Mouse (Mus musculus): ENCODE results near the gene Ndufv3. TPM values are rescaled to one million over a fixed set of nuclear protein-coding genes. Genes with fewer than 3 reads are reported as not detected.

The Ndufv3 gene
- polyA plus RNA-seq, 1 experiment from 2014 or later, result 257 TPM

GRCm38 (mm10) chr17:31563632-31564014, 43.7 kb downstream of the Ndufv3 start:
- peak overlapping the region; percentile 51 for H3K4me2 ChIP-seq (replicated peaks)
- peak overlapping the region; percentile 48; the same call in 1 of the 2 replicates for H3K9ac ChIP-seq (replicated peaks)
- peak overlapping the region; percentile 83 for H3K27ac ChIP-seq (replicated peaks)
- H3K4me3 ChIP-seq, result peak overlapping the region; percentile 29
- H3K4me1 ChIP-seq, result peaks cover 32% of the 10 kb centered on the region
- no peaks in the 10 kb centered on the region for H3K27me3 ChIP-seq
- H3K9me3 ChIP-seq, result no peaks in the 10 kb centered on the region
- no peaks in the 10 kb centered on the region for H3K36me3 ChIP-seq
- ATAC-seq (ENCODE audit: low FRiP score, low read depth), result no peak
- WGBS, result 23% methylated on average over 12 of the region's 12 CpGs

- Histone ChIP-seq H3K36me3 (no peaks in the 10 kb centered on the region), H3K9ac (replicated peaks) (peak within 1 kb of the TSS; percentile 92), H3K27me3 (no peaks in the 10 kb centered on the region), H3K9me3 (no peaks in the 10 kb centered on the region), H3K4me1 (peaks cover 37% of the 10 kb centered on the region), H3K27ac (replicated peaks) (peak within 1 kb of the TSS; percentile 98), H3K4me2 (replicated peaks) (peak within 1 kb of the TSS; percentile 75), H3K4me3 (peak within 1 kb of the TSS; percentile 78)
- WGBS, result under 1% methylated on average over 62 of the region's 72 CpGs
- peak; percentile 94 for ATAC-seq (ENCODE audit: low FRiP score, low read depth)
These were observed 44.3 kb downstream of the Ndufv3 start, which contains the start of gene Pknox1 for GRCm38 (mm10) chr17:31564015-31564857. Gene Pknox1 (plus strand): TSS chr17:31564734.

- ATAC-seq (ENCODE audit: low FRiP score, low read depth), result no peak
- WGBS, result 0% methylated on average over 5 of the region's 44 CpGs
These were observed 44.9 kb downstream of the Ndufv3 start for GRCm38 (mm10) chr17:31564858-31565140.

GRCm38 (mm10) chr17:31565141-31566056, 45.5 kb downstream of the Ndufv3 start:
- peak overlapping the region; percentile 78 for H3K4me3 ChIP-seq
- H3K27ac ChIP-seq (replicated peaks), result peak overlapping the region; percentile 98
- peak; percentile 60 for ATAC-seq (ENCODE audit: low FRiP score, low read depth)
- peaks cover 37% of the 10 kb centered on the region for H3K4me1 ChIP-seq
- H3K27me3 ChIP-seq, result no peaks in the 10 kb centered on the region
- H3K9ac ChIP-seq (replicated peaks), result peak overlapping the region; percentile 92
- no peaks in the 10 kb centered on the region for H3K36me3 ChIP-seq
- H3K9me3 ChIP-seq, result no peaks in the 10 kb centered on the region
- under 1% methylated on average over 64 of the region's 88 CpGs for WGBS
- peak overlapping the region; percentile 75 for H3K4me2 ChIP-seq (replicated peaks)

More at GRCm38 (mm10) chr17:31564858-31565140, 44.9 kb downstream of the Ndufv3 start:
- Histone ChIP-seq H3K9me3 (no peaks in the 10 kb centered on the region), H3K36me3 (no peaks in the 10 kb centered on the region), H3K4me2 (replicated peaks) (peak overlapping the region; percentile 75), H3K9ac (replicated peaks) (peak overlapping the region; percentile 92), H3K27me3 (no peaks in the 10 kb centered on the region), H3K4me1 (peaks cover 37% of the 10 kb centered on the region), H3K27ac (replicated peaks) (peak overlapping the region; percentile 98), H3K4me3 (peak overlapping the region; percentile 78)

GRCm38 (mm10) chr17:31566276-31566675, 46.4 kb downstream of the Ndufv3 start:
- H3K9ac ChIP-seq (replicated peaks), result peak overlapping the region; percentile 92
- peak overlapping the region; percentile 75 for H3K4me2 ChIP-seq (replicated peaks)
- H3K9me3 ChIP-seq, result no peaks in the 10 kb centered on the region
- no peak overlapping the region for H3K27ac ChIP-seq (replicated peaks)
- H3K4me3 ChIP-seq, result peak overlapping the region; percentile 78
- peaks cover 37% of the 10 kb centered on the region for H3K4me1 ChIP-seq
- no peaks in the 10 kb centered on the region for H3K27me3 ChIP-seq
- no peak for ATAC-seq (ENCODE audit: low FRiP score, low read depth)
- 53% methylated on average over 6 of the region's 6 CpGs for WGBS
- no peaks in the 10 kb centered on the region for H3K36me3 ChIP-seq

DNA sequence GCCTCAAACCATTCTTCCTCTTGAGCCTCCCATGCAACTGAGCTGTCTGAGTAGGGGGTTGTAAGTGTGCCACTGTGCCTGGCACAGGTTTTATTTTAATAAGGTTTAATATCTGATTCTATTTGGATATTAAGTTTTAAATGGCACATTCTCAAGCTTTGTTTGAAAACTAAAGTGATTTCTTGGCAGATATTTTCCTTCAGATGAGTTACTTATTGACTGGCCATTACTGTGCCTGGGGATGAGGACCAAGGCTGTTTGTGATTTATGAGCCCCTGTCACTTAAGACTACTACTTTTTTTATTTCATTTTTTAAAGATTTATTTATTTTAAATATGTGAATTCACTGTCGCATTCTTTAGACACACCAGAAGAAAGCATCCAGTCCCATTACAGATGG, 49.8 kb downstream of the Ndufv3 start:
- no peak overlapping the region for H3K27ac ChIP-seq (replicated peaks)
- no peaks in the 10 kb centered on the region for H3K27me3 ChIP-seq
- no peak for ATAC-seq (ENCODE audit: low FRiP score, low read depth)
- H3K9me3 ChIP-seq, result no peaks in the 10 kb centered on the region
- H3K9ac ChIP-seq (replicated peaks), result no peak overlapping the region
- no peak overlapping the region for H3K4me2 ChIP-seq (replicated peaks)
- H3K4me3 ChIP-seq, result no peak overlapping the region
- WGBS, result 93% methylated on average over 1 of the region's 1 CpGs
- H3K36me3 ChIP-seq, result no peaks in the 10 kb centered on the region
- peaks cover 30% of the 10 kb centered on the region for H3K4me1 ChIP-seq

GRCm38 (mm10) chr17:31570321-31570925, 50.5 kb downstream of the Ndufv3 start:
- Histone ChIP-seq H3K4me3 (no peak overlapping the region), H3K9me3 (no peaks in the 10 kb centered on the region), H3K4me1 (peaks cover 30% of the 10 kb centered on the region), H3K4me2 (replicated peaks) (no peak overlapping the region), H3K27me3 (no peaks in the 10 kb centered on the region), H3K9ac (replicated peaks) (no peak overlapping the region), H3K27ac (replicated peaks) (no peak overlapping the region), H3K36me3 (no peaks in the 10 kb centered on the region)
- ATAC-seq (ENCODE audit: low FRiP score, low read depth), result no peak
- 89% methylated on average over 9 of the region's 9 CpGs for WGBS

GRCm38 (mm10) chr17:31571689-31572088, 51.8 kb downstream of the Ndufv3 start:
- no peak overlapping the region for H3K4me2 ChIP-seq (replicated peaks)
- WGBS, result 93% methylated on average over 5 of the region's 5 CpGs
- ATAC-seq (ENCODE audit: low FRiP score, low read depth), result no peak
- no peaks in the 10 kb centered on the region for H3K36me3 ChIP-seq
- H3K27ac ChIP-seq (replicated peaks), result no peak overlapping the region
- H3K27me3 ChIP-seq, result no peaks in the 10 kb centered on the region
- no peak overlapping the region for H3K4me3 ChIP-seq
- no peak overlapping the region for H3K9ac ChIP-seq (replicated peaks)
- peaks cover 21% of the 10 kb centered on the region for H3K4me1 ChIP-seq
- no peaks in the 10 kb centered on the region for H3K9me3 ChIP-seq

DNA sequence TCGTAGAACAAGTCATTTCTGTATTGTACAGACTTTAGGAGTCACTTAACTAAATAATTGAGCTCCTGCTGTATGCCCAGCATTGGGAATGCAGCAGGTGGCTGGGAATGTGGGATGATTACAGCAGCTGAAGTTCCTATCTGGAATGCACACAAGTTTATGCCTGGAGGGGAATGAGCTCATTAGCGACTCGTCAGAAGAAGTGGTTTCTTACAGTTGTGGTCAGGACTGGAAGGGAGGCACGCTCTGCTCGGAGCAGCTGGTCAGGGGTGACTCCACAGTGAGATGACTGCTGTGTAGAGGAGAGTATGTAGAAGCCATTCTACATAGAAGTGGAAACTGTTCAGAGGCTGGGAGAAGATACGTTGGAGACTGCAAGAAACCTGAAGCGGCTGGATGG, 54.7 kb downstream of the Ndufv3 start:
- Histone ChIP-seq H3K4me2 (replicated peaks) (no peak overlapping the region), H3K4me1 (0 out of 2 replicates have a peak, but pooled peaks cover under 1% of the 10 kb centered on the region), H3K36me3 (no peaks in the 10 kb centered on the region), H3K9me3 (no peaks in the 10 kb centered on the region), H3K4me3 (no peak overlapping the region), H3K9ac (replicated peaks) (no peak overlapping the region), H3K27me3 (no peaks in the 10 kb centered on the region), H3K27ac (replicated peaks) (no peak overlapping the region)
- WGBS, result 88% methylated on average over 7 of the region's 7 CpGs
- ATAC-seq (ENCODE audit: low FRiP score, low read depth), result no peak

DNA sequence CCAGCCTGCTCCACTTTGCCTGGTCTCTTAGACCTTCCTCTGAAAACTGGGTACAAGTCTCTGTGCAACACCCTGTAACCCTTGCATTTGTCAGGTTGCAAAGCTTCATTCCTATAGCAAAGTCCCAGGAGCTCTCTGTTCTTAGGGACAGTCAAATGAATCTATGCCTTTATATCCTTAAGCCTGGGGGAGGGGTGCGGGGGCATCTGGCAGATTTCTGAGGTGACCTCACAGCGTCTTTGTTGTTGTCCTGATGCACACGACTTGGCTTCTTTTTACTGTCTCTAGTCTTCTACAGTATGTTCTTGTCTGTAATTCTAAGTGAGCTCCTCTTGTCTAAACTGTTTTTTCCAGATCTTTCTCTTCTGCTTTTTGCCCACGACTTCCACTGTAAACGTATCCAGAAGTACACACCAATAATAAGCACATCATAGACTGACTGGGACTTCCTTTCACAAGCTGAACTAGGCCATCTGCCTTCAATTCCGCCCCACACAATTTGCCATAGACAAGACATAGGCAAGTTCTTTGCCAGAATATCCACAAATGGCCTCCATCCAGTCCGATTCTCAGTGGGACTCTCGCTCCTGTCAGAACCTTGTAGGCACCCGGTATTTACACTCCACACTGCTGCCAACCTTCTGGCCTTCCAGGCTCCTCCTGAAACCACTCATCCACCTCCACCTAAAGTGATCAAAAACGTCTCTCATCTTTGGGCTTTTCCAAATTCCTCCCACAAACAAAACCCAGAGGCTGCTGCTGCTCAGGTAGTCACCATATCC, 56.7 kb downstream of the Ndufv3 start:
- Histone ChIP-seq H3K4me1 (peaks cover 20% of the 10 kb centered on the region), H3K27ac (replicated peaks) (no peak overlapping the region), H3K4me2 (replicated peaks) (no peak overlapping the region), H3K9ac (replicated peaks) (no peak overlapping the region), H3K4me3 (no peak overlapping the region), H3K36me3 (no peaks in the 10 kb centered on the region), H3K9me3 (no peaks in the 10 kb centered on the region), H3K27me3 (no peaks in the 10 kb centered on the region)
- ATAC-seq (ENCODE audit: low FRiP score, low read depth), result no peak
- WGBS, result 88% methylated on average over 10 of the region's 10 CpGs

DNA sequence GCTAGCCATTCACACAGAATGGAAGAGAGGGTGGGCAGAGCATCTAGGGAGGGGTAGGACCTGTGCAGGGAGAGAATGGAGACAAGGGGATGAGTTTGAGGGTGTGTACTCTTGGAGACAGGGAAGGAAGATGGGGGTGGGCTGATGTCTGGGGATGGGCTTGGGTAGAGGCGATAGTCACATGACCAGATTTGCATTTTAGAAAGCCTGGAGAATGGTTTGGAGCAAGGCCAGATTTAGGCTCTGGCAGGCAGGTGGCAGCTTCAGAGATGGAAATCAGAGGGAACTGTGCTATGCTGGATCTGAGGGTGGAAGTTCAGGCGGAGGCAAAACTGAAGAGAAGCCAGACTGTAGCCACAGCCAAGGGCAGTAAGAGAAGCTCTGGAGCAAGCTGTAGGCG, 60.4 kb downstream of the Ndufv3 start:
- Histone ChIP-seq H3K36me3 (peaks cover 3% of the 10 kb centered on the region; the same call in 1 of the 2 replicates), H3K27ac (replicated peaks) (peak overlapping the region; percentile 72), H3K9me3 (no peaks in the 10 kb centered on the region), H3K9ac (replicated peaks) (no peak overlapping the region), H3K4me2 (replicated peaks) (no peak overlapping the region), H3K4me3 (no peak overlapping the region), H3K4me1 (peaks cover 20% of the 10 kb centered on the region), H3K27me3 (no peaks in the 10 kb centered on the region)
- WGBS, result 42% methylated on average over 3 of the region's 3 CpGs
- peak; percentile 62; the same call in 1 of the 2 replicates for ATAC-seq (ENCODE audit: low FRiP score, low read depth)
